Mouse (Mus musculus): ENCODE data around the gene Ppil4. TPM values are rescaled to one million over a fixed set of nuclear protein-coding genes. Genes with fewer than 3 reads are reported as not detected.
A peak's percentile ranks its signal among the peaks of the same experiment; 100 is the strongest.

The Ppil4 gene
- polyA plus RNA-seq, 1 experiment, result 4.2 TPM

GRCm38 (mm10) chr10:7781214-7781613 lies 11.5 kb upstream of the Ppil4 start:
- TF ChIP-seq TCF12 (IDR thresholded peaks at IDR 0.05; ENCODE audit: insufficient read depth, poor library complexity, severe bottlenecking) (no peak), TCF3 (IDR thresholded peaks at IDR 0.05; ENCODE audit: insufficient read length, low read depth) (no peak), USF1 (IDR thresholded peaks at IDR 0.05; ENCODE audit: low read depth) (no peak), CEBPB (IDR thresholded peaks at IDR 0.05; ENCODE audit: insufficient read depth, poor library complexity, severe bottlenecking) (no peak), E2F4 (IDR thresholded peaks at IDR 0.05; ENCODE audit: insufficient read depth) (no peak), MYOD1 (IDR thresholded peaks at IDR 0.05; ENCODE audit: control insufficient read depth in 1 of 3, insufficient read length in 2 of 3, low read depth in 2 of 3) (no peak), MAX (IDR thresholded peaks at IDR 0.05; ENCODE audit: low read depth) (no peak), SRF (IDR thresholded peaks at IDR 0.05; ENCODE audit: control insufficient read depth, insufficient read length, low read depth) (no peak), REST (IDR thresholded peaks at IDR 0.05; ENCODE audit: insufficient read depth, insufficient read length) (no peak), POLR2A (IDR thresholded peaks at IDR 0.05; ENCODE audit: insufficient read length, low read depth) (no peak), POLR2AphosphoS2 (IDR thresholded peaks at IDR 0.05; ENCODE audit: insufficient read length, low read depth) (no peak), MYOG (IDR thresholded peaks at IDR 0.05; ENCODE audit: control insufficient read depth in 1 of 3, insufficient read depth in 1 of 3, insufficient read length in 2 of 3, low read depth in 2 of 3) (no peak)
- H3ac ChIP-seq (ENCODE audit: control insufficient read depth, insufficient read length), result peak overlapping the region; percentile 6

GRCm38 (mm10) chr10:7787319-7787718 lies 5.4 kb upstream of the Ppil4 start:
- no peaks in the 10 kb centered on the region for H3K27me3 ChIP-seq (ENCODE audit: control insufficient read depth, insufficient read depth, insufficient read length)
- TF ChIP-seq SRF (IDR thresholded peaks at IDR 0.05; ENCODE audit: control insufficient read depth, insufficient read length, low read depth) (no peak), POLR2AphosphoS2 (IDR thresholded peaks at IDR 0.05; ENCODE audit: insufficient read length, low read depth) (peak; percentile 23), TCF12 (IDR thresholded peaks at IDR 0.05; ENCODE audit: insufficient read depth, poor library complexity, severe bottlenecking) (no peak)

More at GRCm38 (mm10) chr10:7781214-7781613, 11.5 kb upstream of the Ppil4 start:
- H3K36me3 ChIP-seq (ENCODE audit: control insufficient read depth, insufficient read depth), result no peaks in the 10 kb centered on the region
- H3K79me2 ChIP-seq (ENCODE audit: control insufficient read depth, insufficient read depth), result peaks cover 8% of the 10 kb centered on the region
- no peaks in the 10 kb centered on the region for H3K27me3 ChIP-seq (ENCODE audit: control insufficient read depth, insufficient read depth, insufficient read length)
- peak overlapping the region; percentile 67 for H3K4me3 ChIP-seq
- peak overlapping the region; percentile 87 for H3K4me2 ChIP-seq (ENCODE audit: low read depth)

GRCm38 (mm10) chr10:7792254-7792750 lies 389 bp upstream of the Ppil4 start:
- Histone ChIP-seq H3K27me3 (ENCODE audit: control insufficient read depth, insufficient read depth, insufficient read length) (no peaks in the 10 kb centered on the region), H3K4me3 (peak overlapping the region; percentile 86), H3ac (ENCODE audit: control insufficient read depth, insufficient read length) (peak overlapping the region; percentile 17), H3K36me3 (ENCODE audit: control insufficient read depth, insufficient read depth) (peaks cover 7% of the 10 kb centered on the region), H3K79me2 (ENCODE audit: control insufficient read depth, insufficient read depth) (peaks cover 40% of the 10 kb centered on the region), H3K4me2 (ENCODE audit: low read depth) (peak overlapping the region; percentile 63)
- TF ChIP-seq MYOD1 (IDR thresholded peaks at IDR 0.05; ENCODE audit: control insufficient read depth in 1 of 3, insufficient read length in 2 of 3, low read depth in 2 of 3), result no peak

More at GRCm38 (mm10) chr10:7787319-7787718, 5.4 kb upstream of the Ppil4 start:
- H3K4me3 ChIP-seq, result no peak overlapping the region
- no peak overlapping the region for H3K4me2 ChIP-seq (ENCODE audit: low read depth)
- H3ac ChIP-seq (ENCODE audit: control insufficient read depth, insufficient read length), result no peak overlapping the region
- H3K79me2 ChIP-seq (ENCODE audit: control insufficient read depth, insufficient read depth), result peaks cover 12% of the 10 kb centered on the region
- H3K36me3 ChIP-seq (ENCODE audit: control insufficient read depth, insufficient read depth), result no peaks in the 10 kb centered on the region

GRCm38 (mm10) chr10:7801258-7801657 lies 8.6 kb downstream of the Ppil4 start:
- Histone ChIP-seq H3ac (ENCODE audit: control insufficient read depth, insufficient read length) (no peak overlapping the region), H3K4me2 (ENCODE audit: low read depth) (no peak overlapping the region), H3K36me3 (ENCODE audit: control insufficient read depth, insufficient read depth) (peaks cover 67% of the 10 kb centered on the region), H3K79me2 (ENCODE audit: control insufficient read depth, insufficient read depth) (no peaks in the 10 kb centered on the region), H3K4me3 (no peak overlapping the region), H3K27me3 (ENCODE audit: control insufficient read depth, insufficient read depth, insufficient read length) (no peaks in the 10 kb centered on the region)
- TF ChIP-seq TCF12 (IDR thresholded peaks at IDR 0.05; ENCODE audit: insufficient read depth, poor library complexity, severe bottlenecking) (no peak), USF1 (IDR thresholded peaks at IDR 0.05; ENCODE audit: low read depth) (no peak), CEBPB (IDR thresholded peaks at IDR 0.05; ENCODE audit: insufficient read depth, poor library complexity, severe bottlenecking) (no peak), POLR2AphosphoS2 (IDR thresholded peaks at IDR 0.05; ENCODE audit: insufficient read length, low read depth) (no peak), REST (IDR thresholded peaks at IDR 0.05; ENCODE audit: insufficient read depth, insufficient read length) (no peak), SRF (IDR thresholded peaks at IDR 0.05; ENCODE audit: control insufficient read depth, insufficient read length, low read depth) (no peak), MYOD1 (IDR thresholded peaks at IDR 0.05; ENCODE audit: control insufficient read depth in 1 of 3, insufficient read length in 2 of 3, low read depth in 2 of 3) (no peak), E2F4 (IDR thresholded peaks at IDR 0.05; ENCODE audit: insufficient read depth) (no peak), MAX (IDR thresholded peaks at IDR 0.05; ENCODE audit: low read depth) (no peak), MYOG (IDR thresholded peaks at IDR 0.05; ENCODE audit: control insufficient read depth in 1 of 3, insufficient read depth in 1 of 3, insufficient read length in 2 of 3, low read depth in 2 of 3) (no peak), POLR2A (IDR thresholded peaks at IDR 0.05; ENCODE audit: insufficient read length, low read depth) (no peak)

- H3K4me3 ChIP-seq, result no peak overlapping the region
- H3K36me3 ChIP-seq (ENCODE audit: control insufficient read depth, insufficient read depth), result peaks cover 61% of the 10 kb centered on the region
- TF ChIP-seq CEBPB (IDR thresholded peaks at IDR 0.05; ENCODE audit: insufficient read depth, poor library complexity, severe bottlenecking) (no peak), USF1 (IDR thresholded peaks at IDR 0.05; ENCODE audit: low read depth) (no peak), TCF12 (IDR thresholded peaks at IDR 0.05; ENCODE audit: insufficient read depth, poor library complexity, severe bottlenecking) (no peak), SRF (IDR thresholded peaks at IDR 0.05; ENCODE audit: control insufficient read depth, insufficient read length, low read depth) (no peak), MYOG (IDR thresholded peaks at IDR 0.05; ENCODE audit: control insufficient read depth in 1 of 3, insufficient read depth in 1 of 3, insufficient read length in 2 of 3, low read depth in 2 of 3) (no peak), MYOD1 (IDR thresholded peaks at IDR 0.05; ENCODE audit: control insufficient read depth in 1 of 3, insufficient read length in 2 of 3, low read depth in 2 of 3) (no peak), REST (IDR thresholded peaks at IDR 0.05; ENCODE audit: insufficient read depth, insufficient read length) (no peak), MAX (IDR thresholded peaks at IDR 0.05; ENCODE audit: low read depth) (no peak), TCF3 (IDR thresholded peaks at IDR 0.05; ENCODE audit: insufficient read length, low read depth) (no peak), POLR2AphosphoS2 (IDR thresholded peaks at IDR 0.05; ENCODE audit: insufficient read length, low read depth) (no peak), POLR2A (IDR thresholded peaks at IDR 0.05; ENCODE audit: insufficient read length, low read depth) (no peak), E2F4 (IDR thresholded peaks at IDR 0.05; ENCODE audit: insufficient read depth) (no peak)
- H3ac ChIP-seq (ENCODE audit: control insufficient read depth, insufficient read length), result no peak overlapping the region
- H3K79me2 ChIP-seq (ENCODE audit: control insufficient read depth, insufficient read depth), result no peaks in the 10 kb centered on the region
- no peaks in the 10 kb centered on the region for H3K27me3 ChIP-seq (ENCODE audit: control insufficient read depth, insufficient read depth, insufficient read length)
- H3K4me2 ChIP-seq (ENCODE audit: low read depth), result no peak overlapping the region
These were observed 9.9 kb downstream of the Ppil4 start for GRCm38 (mm10) chr10:7802519-7803140.

All from myocyte (in vitro differentiated cells).